Mouse (Mus musculus) layer of hippocampus, postnatal 25 days (tissue): Measurements from ENCODE around the gene Postn. TPM values are rescaled to one million over a fixed set of nuclear protein-coding genes. Genes with fewer than 3 reads are reported as not detected.

Experiments used
- DNase-seq, 2 experiments: peaks; one replicate each; pipeline ENCODE4 v3.0.0; 2022; ENCODE audit warnings: mixed read lengths in 2 of 2, low spot score in 1 of 2; ENCODE audit errors: extremely low spot score in 1 of 2
- total RNA-seq, 2 experiments: library from RNA; stranded (reverse); gene quantifications; 2 replicates each; pipeline ENCODE4 v1.2.3; 2021

Postn gene
- total RNA-seq, 2 experiments from 2014 or later, result 0.91 to 1.2 TPM

DNA sequence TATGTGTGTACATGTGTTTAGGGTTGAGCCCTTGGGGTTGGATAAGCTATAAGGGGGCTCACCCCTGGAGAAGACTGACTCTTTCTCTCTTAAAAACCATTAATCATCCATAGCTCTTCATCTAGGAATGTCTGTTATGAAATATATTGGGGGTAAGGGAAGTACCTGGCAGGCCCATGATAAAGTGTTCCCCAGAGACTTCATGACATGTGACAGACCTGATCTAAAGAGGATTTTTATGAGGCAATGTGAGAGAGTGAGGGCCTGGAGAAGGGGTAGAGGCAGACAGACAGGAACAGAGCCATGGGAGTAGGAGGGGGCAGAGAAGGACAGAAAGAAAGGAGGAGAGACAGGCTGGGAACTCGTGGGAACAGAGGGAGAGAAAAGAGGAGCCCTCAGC is 53.5 kb downstream of the Postn start:
- DNase-seq, result no peak

DNA sequence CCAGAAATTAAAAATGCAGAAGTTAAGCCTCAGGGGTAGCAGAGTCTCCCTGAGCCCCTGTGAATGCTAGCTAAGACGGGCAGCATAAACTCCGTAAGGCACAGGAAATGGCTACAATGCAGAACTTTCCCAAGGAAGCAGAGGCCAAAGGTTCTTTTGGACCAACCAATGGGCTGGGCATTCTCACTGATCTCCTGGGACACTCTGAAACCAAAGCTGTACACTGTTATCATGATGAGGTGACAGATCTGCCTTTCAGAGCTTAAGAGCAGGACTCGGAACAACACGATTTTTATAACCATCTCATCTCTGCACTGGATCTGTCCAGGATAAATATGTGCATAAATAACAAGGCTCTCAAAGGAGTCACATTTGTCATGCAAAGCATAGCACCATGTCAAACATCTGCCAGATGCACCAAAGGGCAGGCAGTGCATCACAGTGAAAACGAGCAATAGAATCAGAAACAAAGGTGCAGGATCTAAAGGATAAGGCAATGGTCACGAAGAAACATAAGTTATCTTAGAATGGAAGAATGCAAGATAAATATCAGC is 57.0 kb downstream of the Postn start:
- DNase-seq, result no peak

DNA sequence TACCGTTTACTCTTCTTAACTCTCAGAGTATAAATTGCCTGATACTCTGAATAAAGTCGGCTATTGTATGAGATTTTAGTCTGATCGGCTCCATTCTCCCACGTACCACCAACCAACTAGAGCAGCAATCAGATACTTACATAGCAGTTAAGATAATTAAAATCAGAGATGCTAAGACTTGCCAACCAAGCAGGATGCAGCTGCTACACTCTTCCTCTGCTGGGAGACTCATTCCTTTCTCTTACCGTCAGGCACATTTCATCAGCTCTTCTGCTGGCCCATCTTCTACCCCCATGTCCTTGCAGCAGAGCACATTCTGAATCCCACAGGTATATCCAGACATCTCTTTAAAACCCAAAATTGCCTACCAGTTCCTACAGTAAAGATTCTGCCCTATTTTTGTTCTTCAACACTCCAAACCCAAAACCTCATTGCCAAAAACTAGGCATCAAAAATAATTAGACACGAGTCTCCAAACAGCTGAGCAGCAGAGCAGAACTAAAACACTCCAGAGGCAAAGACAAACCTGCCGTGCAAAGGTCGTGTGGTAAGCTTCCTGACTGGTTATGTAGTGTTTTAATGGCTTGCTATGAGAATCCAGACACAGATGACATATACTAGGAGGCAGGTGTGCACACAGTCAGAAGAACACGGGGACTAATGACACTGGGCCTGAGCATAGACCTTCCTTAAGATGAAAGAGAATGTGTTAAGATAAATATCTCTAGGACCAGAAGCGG is 59.5 kb downstream of the Postn start:
- no peak for DNase-seq

DNA sequence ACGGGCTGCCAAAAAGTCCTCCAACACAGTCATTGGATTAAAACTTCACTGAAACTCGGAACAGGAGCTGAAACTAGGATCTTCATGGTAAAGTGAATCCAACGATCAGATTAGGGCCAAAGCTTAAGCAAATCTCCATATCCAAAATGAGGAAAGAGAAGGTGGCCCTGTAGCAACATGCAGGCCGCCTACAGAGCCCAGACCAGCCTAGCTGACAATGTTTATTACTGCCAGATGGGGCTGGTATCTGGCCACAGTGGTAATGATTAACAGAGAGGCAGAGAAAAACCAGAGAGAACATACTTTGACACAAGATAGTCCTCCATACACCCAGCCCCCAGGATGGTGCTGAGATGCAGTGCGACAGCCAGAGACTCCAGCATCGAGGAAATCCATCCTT is 60.1 kb downstream of the Postn start:
- no peak for DNase-seq

DNA sequence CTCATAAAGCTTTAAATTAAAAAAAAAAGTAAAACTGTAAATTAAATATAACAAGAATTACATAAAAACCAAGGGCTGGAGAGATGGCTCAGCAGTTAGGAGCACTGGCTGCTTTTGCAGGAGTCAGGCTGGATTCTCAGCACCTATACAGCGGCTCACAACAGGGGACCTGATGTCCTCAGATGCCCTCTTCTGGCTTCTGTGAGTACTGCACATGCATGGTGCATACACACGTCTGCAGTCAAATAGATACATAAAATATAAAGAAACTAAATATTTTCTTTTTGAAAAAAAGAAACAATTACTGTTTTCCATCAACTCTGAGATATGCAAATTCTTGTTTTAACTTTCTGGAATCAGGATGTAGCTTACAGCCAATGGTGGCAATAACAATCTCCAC is 60.8 kb downstream of the Postn start:
- no peak for DNase-seq

DNA sequence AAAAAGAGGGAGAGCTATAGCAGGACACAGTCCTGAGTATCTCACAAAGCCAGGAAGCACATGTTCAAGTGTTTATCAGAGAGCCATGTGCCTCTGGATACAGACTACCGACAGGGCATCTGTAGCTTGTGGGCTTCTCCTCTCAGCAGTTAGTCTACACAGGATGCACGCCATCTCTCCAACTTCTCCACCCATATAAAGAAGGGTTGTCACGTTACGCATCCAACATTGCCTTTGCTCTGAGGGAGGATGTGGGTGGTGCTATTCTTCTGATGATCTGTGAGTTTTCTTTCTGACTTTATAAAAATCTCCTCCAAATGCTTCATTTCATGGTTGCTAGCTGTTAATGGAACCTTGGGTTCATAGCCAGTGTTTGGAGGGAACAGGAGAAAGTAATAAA is 63.2 kb downstream of the Postn start:
- DNase-seq, result no peak

DNA sequence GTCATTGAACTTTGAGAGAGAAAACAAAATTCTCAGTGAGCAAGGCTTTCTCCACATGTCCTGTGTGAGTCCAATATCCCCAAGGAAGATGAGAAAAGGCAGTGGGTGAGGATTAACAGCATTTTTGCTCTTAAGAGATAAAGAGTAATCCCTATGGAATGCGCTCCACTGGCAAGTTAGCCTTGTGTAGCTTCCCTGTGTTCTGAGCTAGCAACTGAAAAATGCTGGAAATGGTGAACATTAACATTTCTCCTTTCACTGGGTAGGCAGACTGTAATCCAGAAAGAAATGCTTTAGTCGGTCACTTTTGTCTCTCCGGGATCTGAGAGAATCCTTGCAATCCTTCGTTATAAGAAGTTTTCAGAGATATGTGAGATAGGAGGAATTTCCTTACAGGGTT is 70.8 kb downstream of the Postn start:
- no peak for DNase-seq

DNA sequence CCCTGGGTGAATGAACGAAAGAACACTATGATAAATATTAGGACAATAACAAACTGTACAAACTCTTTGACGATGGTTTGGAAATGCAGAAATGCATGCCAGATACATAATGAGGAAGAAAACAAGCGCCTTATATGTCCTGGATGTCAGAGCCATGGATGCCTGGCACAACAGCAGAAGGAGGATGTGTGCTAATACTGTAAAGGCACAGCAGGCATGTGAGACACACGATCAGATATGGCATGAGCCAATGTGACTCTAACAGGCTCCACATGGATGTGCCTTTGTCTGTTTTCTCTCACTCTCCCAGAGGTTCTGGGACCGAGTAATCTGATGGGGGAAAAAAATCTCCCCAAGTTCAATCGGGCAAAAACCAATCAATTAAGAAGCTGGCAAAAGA is 71.3 kb downstream of the Postn start:
- DNase-seq, result no peak

DNA sequence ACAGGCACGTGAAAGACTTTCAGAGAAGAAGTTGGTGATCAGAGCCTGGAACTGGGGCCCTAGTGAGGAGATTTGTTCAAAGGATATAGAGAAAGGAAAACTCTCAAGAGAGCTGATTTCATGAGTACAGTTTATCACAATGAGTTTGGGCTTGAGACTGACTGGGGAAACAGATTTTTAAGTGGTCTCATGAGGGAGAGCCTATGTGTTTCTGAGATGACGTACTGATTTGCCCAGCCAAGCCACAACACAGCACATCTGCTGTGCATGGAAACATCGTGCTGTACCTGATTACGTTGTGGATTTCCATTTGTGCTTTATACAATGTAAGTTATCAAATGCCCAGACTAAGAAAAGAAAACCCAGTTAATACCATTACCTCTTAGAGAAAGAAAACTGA is 71.7 kb downstream of the Postn start:
- no peak for DNase-seq

DNA sequence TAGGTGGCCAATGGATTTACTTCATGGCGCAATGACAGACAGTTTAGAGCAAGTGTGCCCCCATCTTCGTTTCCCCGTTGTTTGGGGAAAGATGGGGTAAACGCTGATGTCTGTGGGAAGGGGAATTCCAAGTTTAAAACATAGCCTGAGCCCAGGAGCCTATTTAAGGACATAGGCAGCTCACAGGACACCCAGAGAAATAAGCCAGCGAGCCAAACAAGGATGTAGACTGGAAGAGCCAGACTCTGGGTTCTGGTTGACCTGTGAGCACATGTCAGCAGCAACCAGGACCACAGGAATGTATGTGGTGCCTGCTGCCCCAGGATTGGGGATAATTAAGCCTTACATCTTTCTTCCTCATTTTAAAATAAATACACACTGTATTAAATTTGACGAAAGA is 73.7 kb downstream of the Postn start:
- no peak for DNase-seq

DNA sequence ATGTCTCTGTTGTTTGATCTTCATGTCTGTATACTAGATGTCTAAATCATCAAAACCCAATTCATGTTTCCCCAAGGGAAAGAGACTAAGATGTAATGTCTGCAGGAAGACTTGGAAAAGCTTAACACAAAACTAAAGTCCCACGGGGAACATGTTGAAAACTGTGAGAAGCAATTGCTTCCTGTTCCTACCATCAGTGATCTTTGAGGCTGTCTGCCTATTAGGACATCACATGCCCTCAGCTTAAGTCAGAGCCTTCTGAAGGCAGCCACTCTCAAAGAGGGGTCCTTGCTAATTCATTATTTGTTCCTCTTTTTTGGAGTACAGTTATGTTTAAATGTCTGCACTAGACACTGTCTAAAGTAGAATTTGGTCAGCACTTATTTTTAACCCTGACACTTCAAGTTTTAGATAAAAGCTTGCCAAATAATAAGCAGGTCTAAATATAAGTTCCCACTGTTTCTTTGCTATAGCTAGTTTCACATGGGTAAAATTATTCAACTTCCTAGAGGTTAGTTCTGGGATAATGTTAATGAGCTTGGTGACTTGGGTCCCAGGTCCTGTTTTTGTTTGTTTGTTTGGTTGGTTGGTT is 75.6 kb downstream of the Postn start:
- DNase-seq, result no peak

Other genes starting within 250 kb of the Postn start
- gene Trpc4, start 205.1 kb upstream of the Postn start, total RNA-seq, result 10 to 100 TPM; 61.1 to 64.0 TPM